Mouse (Mus musculus): Measurements from ENCODE around the gene Mras. TPM values are rescaled to one million over a fixed set of nuclear protein-coding genes. Genes with fewer than 3 reads are reported as not detected.

The Mras gene
- polyA plus RNA-seq, 1 experiment from 2014 or later = 56.8 TPM

DNA sequence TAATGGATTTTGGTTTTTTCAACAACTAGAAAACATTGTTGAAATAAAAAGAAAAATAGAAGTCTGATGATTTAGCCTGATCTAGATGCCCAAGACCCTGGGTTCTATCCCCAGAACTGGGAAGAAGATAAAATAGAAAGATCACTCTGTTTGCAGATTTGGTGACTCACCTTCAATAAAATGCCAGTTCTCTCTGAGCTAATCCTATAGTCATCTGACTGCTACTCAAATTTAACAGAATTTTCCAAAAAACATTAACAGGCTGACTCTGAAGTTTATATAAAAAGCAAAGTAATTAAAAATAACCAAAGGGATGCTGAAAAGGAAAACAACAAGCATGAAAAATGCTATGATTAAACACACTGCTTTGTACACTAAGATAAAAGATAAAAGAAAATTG is 9.1 kb upstream of the Mras start:
- DNase-seq (ENCODE audit: low spot score) (no peak), ATAC-seq (no peak)
- Histone ChIP-seq H3K27me3 (replicated peaks; ENCODE audit: control insufficient read depth, insufficient read depth, low read length) (no peaks in the 10 kb centered on the region), H3K36me3 (ENCODE audit: control insufficient read depth, insufficient read depth, low read length) (no peaks in the 10 kb centered on the region), H3K4me2 (ENCODE audit: low read length) (no peak overlapping the region), H3K9ac (ENCODE audit: low read length) (no peak overlapping the region), H3K4me1 (ENCODE audit: control insufficient read depth, insufficient read depth, low read length) (no peaks in the 10 kb centered on the region), H3K9me3 (replicated peaks; ENCODE audit: control insufficient read depth, low read length) (no peaks in the 10 kb centered on the region), H3K27ac (ENCODE audit: low read depth, low read length) (no peak overlapping the region), H3K4me3 (ENCODE audit: low read depth, low read length) (no peak overlapping the region)

- Histone ChIP-seq H3K9me3 (replicated peaks; ENCODE audit: control insufficient read depth, low read length) (no peaks in the 10 kb centered on the region), H3K9ac (ENCODE audit: low read length) (no peak overlapping the region), H3K27ac (ENCODE audit: low read depth, low read length) (no peak overlapping the region), H3K4me1 (ENCODE audit: control insufficient read depth, insufficient read depth, low read length) (no peaks in the 10 kb centered on the region), H3K4me2 (ENCODE audit: low read length) (no peak overlapping the region), H3K4me3 (ENCODE audit: low read depth, low read length) (no peak overlapping the region), H3K27me3 (replicated peaks; ENCODE audit: control insufficient read depth, insufficient read depth, low read length) (no peaks in the 10 kb centered on the region), H3K36me3 (ENCODE audit: control insufficient read depth, insufficient read depth, low read length) (no peaks in the 10 kb centered on the region)
- 42% methylated on average over 8 of the region's 8 CpGs for WGBS
- ATAC-seq (no peak), DNase-seq (ENCODE audit: low spot score) (peak; percentile 61)
Observed at GRCm38 (mm10) chr9:99444590-99445178, 7.5 kb upstream of the Mras start.

GRCm38 (mm10) chr9:99441647-99442433 is 4.7 kb upstream of the Mras start:
- ATAC-seq = no peak
- Histone ChIP-seq H3K27me3 (replicated peaks; ENCODE audit: control insufficient read depth, insufficient read depth, low read length) (peaks cover 2% of the 10 kb centered on the region; the same call in 1 of the 2 replicates), H3K4me1 (ENCODE audit: control insufficient read depth, insufficient read depth, low read length) (no peaks in the 10 kb centered on the region), H3K27ac (ENCODE audit: low read depth, low read length) (no peak overlapping the region), H3K4me2 (ENCODE audit: low read length) (no peak overlapping the region), H3K4me3 (ENCODE audit: low read depth, low read length) (no peak overlapping the region), H3K36me3 (ENCODE audit: control insufficient read depth, insufficient read depth, low read length) (no peaks in the 10 kb centered on the region), H3K9me3 (replicated peaks; ENCODE audit: control insufficient read depth, low read length) (no peaks in the 10 kb centered on the region), H3K9ac (ENCODE audit: low read length) (no peak overlapping the region)
- 92% methylated on average over 4 of the region's 4 CpGs for WGBS
- no peak for DNase-seq (ENCODE audit: low spot score)

DNA sequence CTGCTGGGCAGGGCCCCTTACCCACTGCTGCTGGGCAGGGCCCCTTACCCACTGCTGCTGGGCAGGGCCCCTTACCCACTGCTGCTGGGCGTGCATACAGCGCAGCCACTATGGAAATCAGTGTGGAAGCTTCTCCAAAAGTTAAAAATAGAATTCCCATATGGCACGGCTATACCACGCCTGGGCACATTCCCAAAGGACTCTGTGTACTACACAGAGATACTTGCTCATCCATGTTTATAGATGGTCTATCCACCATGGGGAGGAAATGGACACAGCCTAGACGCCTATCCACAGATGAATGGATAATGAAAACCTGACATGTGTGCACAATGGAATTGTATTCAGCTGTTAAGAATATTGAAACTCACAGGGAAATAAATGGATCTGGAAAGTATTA is 3.8 kb upstream of the Mras start:
- WGBS = 59% methylated on average over 5 of the region's 5 CpGs
- Histone ChIP-seq H3K9me3 (replicated peaks; ENCODE audit: control insufficient read depth, low read length) (no peaks in the 10 kb centered on the region), H3K4me1 (ENCODE audit: control insufficient read depth, insufficient read depth, low read length) (no peaks in the 10 kb centered on the region), H3K36me3 (ENCODE audit: control insufficient read depth, insufficient read depth, low read length) (no peaks in the 10 kb centered on the region), H3K27ac (ENCODE audit: low read depth, low read length) (no peak overlapping the region), H3K9ac (ENCODE audit: low read length) (no peak overlapping the region), H3K4me2 (ENCODE audit: low read length) (no peak overlapping the region), H3K4me3 (ENCODE audit: low read depth, low read length) (no peak overlapping the region), H3K27me3 (replicated peaks; ENCODE audit: control insufficient read depth, insufficient read depth, low read length) (peaks cover 2% of the 10 kb centered on the region; the same call in 1 of the 2 replicates)
- no peak for ATAC-seq
- DNase-seq (ENCODE audit: low spot score) = peak; percentile 58

DNA sequence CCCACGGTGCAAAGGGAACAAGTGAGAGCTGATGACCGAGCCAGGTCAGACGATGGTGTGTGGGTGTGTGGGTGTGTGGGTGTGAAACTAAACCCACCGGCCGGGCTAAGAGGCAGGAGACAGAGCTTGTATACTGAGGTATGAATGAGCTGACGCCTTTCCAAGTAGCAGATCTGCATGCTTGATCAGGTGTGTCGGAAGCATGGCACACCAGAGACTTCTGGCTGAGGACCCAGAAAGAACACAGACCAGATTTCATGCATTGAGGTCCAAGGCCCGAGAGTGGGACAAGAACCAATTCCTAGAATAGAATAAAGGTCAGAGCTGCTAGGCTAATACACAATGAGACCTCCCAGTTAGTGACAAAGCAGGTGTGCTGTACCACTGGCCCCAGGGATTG is 1.9 kb upstream of the Mras start:
- no peaks in the 10 kb centered on the region for H3K9me3 ChIP-seq (replicated peaks; ENCODE audit: control insufficient read depth, low read length)
- H3K9ac ChIP-seq (ENCODE audit: low read length) = no peak overlapping the region
- ATAC-seq (no peak), DNase-seq (ENCODE audit: low spot score) (no peak)
- no peak overlapping the region for H3K4me3 ChIP-seq (ENCODE audit: low read depth, low read length)
- H3K4me2 ChIP-seq (ENCODE audit: low read length) = no peak overlapping the region
- H3K36me3 ChIP-seq (ENCODE audit: control insufficient read depth, insufficient read depth, low read length) = no peaks in the 10 kb centered on the region
- H3K27ac ChIP-seq (ENCODE audit: low read depth, low read length) = no peak overlapping the region
- 76% methylated on average over 8 of the region's 8 CpGs for WGBS
- H3K4me1 ChIP-seq (ENCODE audit: control insufficient read depth, insufficient read depth, low read length) = peaks cover 16% of the 10 kb centered on the region
- H3K27me3 ChIP-seq (replicated peaks; ENCODE audit: control insufficient read depth, insufficient read depth, low read length) = peaks cover 2% of the 10 kb centered on the region; the same call in 1 of the 2 replicates

DNA sequence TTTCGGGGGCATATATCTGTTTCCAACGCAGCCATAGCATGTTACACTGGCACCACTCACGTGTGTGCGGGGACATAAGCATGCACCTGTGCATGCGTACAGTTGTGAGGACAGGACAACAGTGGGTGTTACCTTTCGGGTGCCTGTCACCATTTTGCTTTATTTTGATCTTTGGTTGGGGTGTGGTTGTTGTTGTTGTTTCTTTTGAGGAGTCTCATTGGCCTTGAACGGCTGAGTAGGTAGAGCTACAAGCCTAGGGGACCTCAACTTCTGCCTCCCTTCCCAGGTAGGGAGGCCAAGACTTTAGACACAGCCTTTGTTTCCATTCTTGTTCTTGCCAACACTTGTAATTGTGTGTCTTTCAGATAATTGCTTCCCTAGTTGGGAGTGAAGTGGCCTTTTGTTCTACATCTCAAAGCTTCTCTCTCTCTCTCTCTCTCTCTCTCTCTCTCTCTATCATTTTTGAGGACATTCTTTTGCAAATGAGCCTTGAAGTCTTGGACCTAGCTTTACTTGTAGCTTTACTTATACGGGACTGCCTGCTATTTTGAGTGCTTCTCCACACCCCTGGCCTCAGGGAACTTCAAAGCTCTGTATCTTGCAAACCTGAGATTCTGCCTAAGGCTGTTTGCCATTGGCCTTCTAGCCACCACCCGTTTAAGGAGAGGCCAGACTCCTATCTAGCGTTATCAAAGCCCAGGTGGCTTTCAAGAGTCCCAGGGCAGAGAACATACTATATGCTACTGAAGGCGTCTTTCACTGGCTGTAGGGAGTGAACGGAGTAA is 792 bp upstream of the Mras start:
- Histone ChIP-seq H3K9ac (ENCODE audit: low read length) (no peak overlapping the region), H3K4me3 (ENCODE audit: low read depth, low read length) (no peak overlapping the region), H3K27me3 (replicated peaks; ENCODE audit: control insufficient read depth, insufficient read depth, low read length) (peaks cover 2% of the 10 kb centered on the region; the same call in 1 of the 2 replicates), H3K27ac (ENCODE audit: low read depth, low read length) (no peak overlapping the region), H3K4me1 (ENCODE audit: control insufficient read depth, insufficient read depth, low read length) (peaks cover 23% of the 10 kb centered on the region), H3K9me3 (replicated peaks; ENCODE audit: control insufficient read depth, low read length) (no peaks in the 10 kb centered on the region), H3K4me2 (ENCODE audit: low read length) (no peak overlapping the region), H3K36me3 (ENCODE audit: control insufficient read depth, insufficient read depth, low read length) (no peaks in the 10 kb centered on the region)
- ATAC-seq (no peak), DNase-seq (ENCODE audit: low spot score) (no peak)
- 77% methylated on average over 12 of the region's 12 CpGs for WGBS

- ATAC-seq (peak; percentile 80), DNase-seq (ENCODE audit: low spot score) (peak; percentile 67)
- Histone ChIP-seq H3K9me3 (replicated peaks; ENCODE audit: control insufficient read depth, low read length) (no peaks in the 10 kb centered on the region), H3K9ac (ENCODE audit: low read length) (peak overlapping the region; percentile 93), H3K4me2 (ENCODE audit: low read length) (peak overlapping the region; percentile 84), H3K27me3 (replicated peaks; ENCODE audit: control insufficient read depth, insufficient read depth, low read length) (peaks cover 2% of the 10 kb centered on the region; the same call in 1 of the 2 replicates), H3K36me3 (ENCODE audit: control insufficient read depth, insufficient read depth, low read length) (no peaks in the 10 kb centered on the region), H3K4me1 (ENCODE audit: control insufficient read depth, insufficient read depth, low read length) (peaks cover 25% of the 10 kb centered on the region), H3K4me3 (ENCODE audit: low read depth, low read length) (peak overlapping the region; percentile 81), H3K27ac (ENCODE audit: low read depth, low read length) (peak overlapping the region; percentile 87)
- WGBS = under 1% methylated on average over 59 of the region's 86 CpGs
Observed at GRCm38 (mm10) chr9:99436182-99437030, 775 bp downstream of the Mras start.

GRCm38 (mm10) chr9:99435619-99436181 is 1.5 kb downstream of the Mras start:
- H3K9me3 ChIP-seq (replicated peaks; ENCODE audit: control insufficient read depth, low read length) = no peaks in the 10 kb centered on the region
- DNase-seq (ENCODE audit: low spot score) (peak; percentile 62), ATAC-seq (peak; percentile 52)
- H3K9ac ChIP-seq (ENCODE audit: low read length) = peak overlapping the region; percentile 93
- peak overlapping the region; percentile 87 for H3K27ac ChIP-seq (ENCODE audit: low read depth, low read length)
- no peaks in the 10 kb centered on the region for H3K36me3 ChIP-seq (ENCODE audit: control insufficient read depth, insufficient read depth, low read length)
- peaks cover 25% of the 10 kb centered on the region for H3K4me1 ChIP-seq (ENCODE audit: control insufficient read depth, insufficient read depth, low read length)
- WGBS = 6% methylated on average over 16 of the region's 16 CpGs
- peaks cover 2% of the 10 kb centered on the region; the same call in 1 of the 2 replicates for H3K27me3 ChIP-seq (replicated peaks; ENCODE audit: control insufficient read depth, insufficient read depth, low read length)
- H3K4me2 ChIP-seq (ENCODE audit: low read length) = peak overlapping the region; percentile 84
- H3K4me3 ChIP-seq (ENCODE audit: low read depth, low read length) = peak overlapping the region; percentile 81

Measured in forebrain, embryonic 14.5 days (tissue).